ENCODE assay signal across 21 mouse cellular contexts in genomic region chr7:145045230-145045629, GRCm38 (mm10).
A peak's percentile ranks its signal among the peaks of the same experiment; 100 is the strongest.
DNase-seq lines count a peak whose midpoint lies in the region; ATAC-seq lines count a peak whose summit lies in the region.
"Had no signal": no experiment of that assay in that cellular context is flagged by ENCODE, and none has a peak within 500 bp of the region (broad histone marks: within the 10 kb centered on the region; RNA-seq: fewer than 3 reads in every experiment).

No protein-coding gene starts in this region.

- WGBS in kidney, embryonic 15.5 days, result 59% methylated on average over 1 of the region's 1 CpGs

- no peaks in the 10 kb centered on the region for H3K9me3 ChIP-seq in kidney, embryonic 15.5 days (replicated peaks)
- H3K9me3 ChIP-seq: embryonic facial prominence, embryonic 13.5 days; forebrain, embryonic 12.5 days; limb, embryonic 10.5 days; lung, embryonic 15.5 days had no signal

- H3K27me3 ChIP-seq in kidney, embryonic 15.5 days, result no peaks in the 10 kb centered on the region
- H3K27me3 ChIP-seq: embryonic facial prominence, embryonic 13.5 days; forebrain, embryonic 12.5 days; lung, embryonic 15.5 days had no signal

- no peak for ATAC-seq in kidney, embryonic 15.5 days (replicated peaks; ENCODE audit: low FRiP score)
- ATAC-seq: hindbrain, postnatal 0 days; midbrain, embryonic 16.5 days had no signal

- H3K36me3 ChIP-seq in kidney, embryonic 15.5 days, result no peaks in the 10 kb centered on the region
- H3K36me3 ChIP-seq: embryonic facial prominence, embryonic 13.5 days; forebrain, embryonic 12.5 days; limb, embryonic 10.5 days; lung, embryonic 15.5 days had no signal

- no peak overlapping the region for H3K9ac ChIP-seq in kidney, embryonic 15.5 days
- H3K9ac ChIP-seq: embryonic facial prominence, embryonic 13.5 days; forebrain, embryonic 12.5 days; lung, embryonic 15.5 days had no signal

- H3K27ac ChIP-seq in kidney, embryonic 15.5 days, result no peak overlapping the region
- H3K27ac ChIP-seq: embryonic facial prominence, embryonic 13.5 days; forebrain, embryonic 12.5 days; hindbrain, postnatal 0 days; limb, embryonic 10.5 days; lung, embryonic 15.5 days had no signal

- peak; percentile 17 for DNase-seq in kidney, adult 9 months
- DNase-seq in 3134 (ENCODE audit: extremely low read depth, insufficient read length, low spot score) (peak; percentile 86), 3T3-L1 (ENCODE audit: low read depth, low spot score) (peak; percentile 95)
- peak; percentile 80 for DNase-seq in fibroblast of lung, adult 2 months (ENCODE audit: low read depth)
- DNase-seq in urinary bladder, adult 18-20 months (ENCODE audit: low spot score in 2 of 2), result no peak
- DNase-seq in thymus, postnatal 14 days, result no peak
- DNase-seq: adrenal gland, postnatal 25 days; cerebellum, adult 8-10 months; gastrocnemius, postnatal 36 days; heart, postnatal 36 days; kidney, adult 18-20 months; right cerebral cortex, adult 18-20 months; spleen, adult 18-20 months had no signal

- H3K4me1 ChIP-seq in kidney, embryonic 15.5 days, result peaks cover 18% of the 10 kb centered on the region

- no peak overlapping the region for H3K4me2 ChIP-seq in kidney, embryonic 15.5 days
- H3K4me2 ChIP-seq: embryonic facial prominence, embryonic 13.5 days; forebrain, embryonic 12.5 days; liver, embryonic 11.5 days; lung, embryonic 15.5 days had no signal

- H3K4me3 ChIP-seq in kidney, embryonic 15.5 days (replicated peaks), result no peak overlapping the region
- H3K4me3 ChIP-seq: embryonic facial prominence, embryonic 13.5 days; forebrain, embryonic 12.5 days; limb, embryonic 10.5 days; lung, embryonic 15.5 days had no signal

Comparison
In these comparisons a context has a peak if more than half of its experiments do, and no peak if none do; other contexts are left out.
1. DNase-seq: peak in kidney, adult 9 months (single experiment), 3134 (single experiment), 3T3-L1 (single experiment) and fibroblast of lung, adult 2 months (single experiment); none in urinary bladder, adult 18-20 months (0 of 2) and thymus, postnatal 14 days (single experiment).